Mouse (Mus musculus): ENCODE results near the gene Fgf13.

DNA sequence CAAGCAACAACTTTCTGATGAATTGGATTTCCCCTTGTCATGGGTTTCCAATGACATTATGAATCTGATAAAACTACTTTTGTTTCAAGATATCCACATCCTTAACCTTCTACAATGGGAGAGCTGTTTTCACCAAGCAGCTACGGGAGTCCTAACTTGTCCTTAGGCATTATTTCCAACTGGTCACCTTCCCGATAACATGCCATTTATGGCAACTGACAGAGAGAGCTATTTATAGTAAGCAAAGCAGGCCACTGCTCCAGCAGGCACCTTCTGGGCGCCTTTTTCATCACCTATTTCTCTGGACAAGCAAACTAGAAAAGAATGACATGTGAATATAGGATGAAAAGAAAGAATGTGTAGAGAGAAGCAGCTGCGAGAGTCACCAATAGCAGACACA, 385.5 kb downstream of the Fgf13 start:
- TF ChIP-seq MYOD1 (IDR thresholded peaks at IDR 0.05; ENCODE audit: control insufficient read depth, insufficient read length, low read depth) (no peak), CTCF (IDR thresholded peaks at IDR 0.05; ENCODE audit: control insufficient read depth, insufficient read depth, insufficient read length) (no peak), MAX (IDR thresholded peaks at IDR 0.05) (no peak), CEBPB (IDR thresholded peaks at IDR 0.05; ENCODE audit: low read depth) (no peak), FOSL1 (IDR thresholded peaks at IDR 0.05; ENCODE audit: insufficient read depth, low read length, poor library complexity, severe bottlenecking) (no peak), USF1 (IDR thresholded peaks at IDR 0.05; ENCODE audit: low read depth) (no peak), MYOG (IDR thresholded peaks at IDR 0.05; ENCODE audit: control insufficient read depth, extremely low read depth, insufficient read length) (no peak)

All from C2C12 (cell line).